Mouse (Mus musculus) liver, embryonic 11.5 days (tissue): Measurements from ENCODE around the gene Phyhipl. TPM values are rescaled to one million over a fixed set of nuclear protein-coding genes. Genes with fewer than 3 reads are reported as not detected.

Source experiments
- ATAC-seq: fragments of 200-750 bp; cut with Nextera tagmentation; replicated peaks from 2 replicates; pipeline ENCODE4 v1.8.0; 2017; ENCODE audit warnings: moderate number of reproducible peaks, mild to moderate bottlenecking, moderate TSS enrichment, moderate library complexity; ENCODE audit not compliant: low FRiP score
- DNase-seq: peaks from one replicate; pipeline ENCODE4 v3.0.0-alpha.2; 2017; ENCODE audit warnings: low spot score
- H3K27ac ChIP-seq: fragments of 300-500 bp; sonication (generic); 2 replicates; pipeline ENCODE4 v1.5.1; 2014; ENCODE audit warnings: mild to moderate bottlenecking, low read depth, low read length, control low read depth
- H3K27me3 ChIP-seq: fragments of 300-500 bp; sonication (generic); replicated peaks from 2 replicates; pipeline ENCODE4 v1.6.1; 2014; ENCODE audit warnings: low read length, mixed read lengths; ENCODE audit not compliant: control insufficient read depth, insufficient read depth
- H3K36me3 ChIP-seq: fragments of 300-500 bp; sonication (generic); 2 replicates; pipeline ENCODE4 v1.6.1; 2014; ENCODE audit warnings: mild to moderate bottlenecking, low read length, moderate library complexity, mixed read lengths; ENCODE audit not compliant: control insufficient read depth, insufficient read depth
- H3K4me1 ChIP-seq: fragments of 300-500 bp; sonication (generic); replicated peaks from 2 replicates; pipeline ENCODE4 v1.6.1; 2014; ENCODE audit warnings: low read length, mixed read lengths; ENCODE audit not compliant: control insufficient read depth, insufficient read depth
- H3K4me2 ChIP-seq: fragments of 300-500 bp; sonication (generic); 2 replicates; pipeline ENCODE4 v1.6.1; 2014; ENCODE audit warnings: mild to moderate bottlenecking, control low read depth, moderate library complexity
- H3K4me3 ChIP-seq: fragments of 300-500 bp; sonication (generic); 2 replicates; pipeline ENCODE4 v1.5.1; 2014; ENCODE audit warnings: low read depth, low read length, control low read depth
- H3K9ac ChIP-seq: fragments of 300-500 bp; sonication (generic); 2 replicates; pipeline ENCODE4 v1.6.1; 2014; ENCODE audit warnings: low read depth, low read length, control low read depth
- H3K9me3 ChIP-seq: fragments of 300-500 bp; sonication (generic); 2 replicates; pipeline ENCODE4 v1.6.1; 2016; ENCODE audit warnings: low read length, inconsistent platforms, mixed read lengths; ENCODE audit not compliant: control insufficient read depth
- WGBS: fragments of 180-500 bp; shearing (Covaris S2); extraction: QIAGEN DNeasy Blood & Tissue Kit; methylation state at CpG from one replicate; pipeline ENCODE4 v1.1.7; 2014; 5-methylcytosine and 5-hydroxymethylcytosine counted together
- polyA plus RNA-seq: library from polyadenylated mRNA; unstranded; fragments of >200 nt; fragmentation: Nextera tagmentation; extraction: Ambion mirVana; gene quantifications from 2 replicates; pipeline ENCODE4 v1.2.1, GENCODE M21; 2014

The Phyhipl gene
- polyA plus RNA-seq, 1 experiment from 2014 or later = 1.3 TPM

DNA sequence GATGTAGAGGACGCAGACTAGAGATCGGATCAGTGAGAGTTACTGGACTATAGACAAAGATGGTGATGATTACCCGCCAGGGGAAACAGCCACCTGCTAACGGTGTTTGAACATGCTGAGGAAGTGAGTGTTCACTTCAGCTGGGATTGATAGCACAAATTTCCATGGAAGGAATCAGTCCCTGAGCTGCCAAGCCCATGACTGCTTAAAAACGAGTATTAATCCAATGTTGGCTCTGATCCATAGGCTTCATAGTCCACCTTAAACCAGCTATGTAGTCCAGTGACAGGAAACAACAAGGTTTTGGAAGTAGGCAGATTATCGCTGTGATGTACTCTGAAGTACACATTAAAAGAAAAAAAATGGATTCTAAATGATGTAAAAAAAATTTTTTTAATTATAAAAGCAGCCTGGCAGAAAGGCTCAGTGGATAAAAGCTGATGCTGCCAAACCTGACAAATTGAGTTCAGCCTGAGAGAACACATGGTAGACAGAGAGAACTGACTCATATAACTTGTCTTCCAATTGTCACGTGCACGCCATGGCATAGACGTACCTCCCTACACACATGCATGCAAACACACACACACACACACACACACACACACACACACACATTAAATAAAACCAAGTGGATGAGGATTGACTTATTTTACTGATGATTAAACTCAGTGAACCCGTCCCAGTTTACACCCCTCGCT lies 14.7 kb downstream of the Phyhipl start:
- Histone ChIP-seq H3K4me3 (no peak overlapping the region), H3K36me3 (no peaks in the 10 kb centered on the region), H3K4me2 (no peak overlapping the region), H3K4me1 (no peaks in the 10 kb centered on the region), H3K9me3 (no peaks in the 10 kb centered on the region), H3K27me3 (no peaks in the 10 kb centered on the region), H3K27ac (no peak overlapping the region), H3K9ac (no peak overlapping the region)
- ATAC-seq (no peak), DNase-seq (no peak)
- WGBS = 85% methylated on average over 11 of the region's 11 CpGs

DNA sequence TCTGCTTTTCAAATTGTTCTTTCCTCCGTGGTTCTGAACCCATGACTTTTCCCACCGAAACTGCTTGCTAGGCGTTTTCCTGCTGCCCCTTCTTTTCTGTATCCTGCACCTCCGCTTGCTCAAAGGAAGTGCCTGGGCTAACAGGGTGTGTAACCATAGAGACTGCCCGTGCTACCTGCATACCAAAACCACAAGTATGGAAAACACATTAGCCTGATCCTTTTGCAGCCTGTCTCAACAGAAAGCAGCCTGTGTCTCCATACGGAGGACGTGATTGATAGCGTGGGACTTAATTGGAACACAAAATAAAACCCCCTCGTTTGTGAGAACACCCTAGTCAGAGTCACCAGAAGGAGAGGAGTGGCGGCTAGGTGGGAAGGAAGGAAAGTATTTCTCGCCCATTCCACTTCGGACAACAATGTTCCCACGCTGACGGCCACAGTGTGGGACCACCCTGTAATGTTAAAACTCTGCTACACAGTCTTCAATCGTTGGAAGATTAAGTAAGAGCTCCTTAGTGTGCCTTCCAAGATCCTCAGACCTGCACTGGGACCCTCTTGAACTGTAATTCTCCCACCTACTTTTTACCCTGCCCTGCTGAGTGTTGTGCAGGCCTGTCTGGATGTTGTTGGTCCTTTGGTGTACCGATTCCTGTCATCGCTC lies 15.6 kb downstream of the Phyhipl start:
- H3K4me3 ChIP-seq = no peak overlapping the region
- no peak for DNase-seq
- H3K4me1 ChIP-seq = no peaks in the 10 kb centered on the region
- 75% methylated on average over 17 of the region's 17 CpGs for WGBS
- no peak overlapping the region for H3K27ac ChIP-seq
- H3K27me3 ChIP-seq = no peaks in the 10 kb centered on the region
- H3K36me3 ChIP-seq = no peaks in the 10 kb centered on the region
- H3K4me2 ChIP-seq = no peak overlapping the region
- no peaks in the 10 kb centered on the region for H3K9me3 ChIP-seq
- no peak overlapping the region for H3K9ac ChIP-seq
- ATAC-seq = no peak

DNA sequence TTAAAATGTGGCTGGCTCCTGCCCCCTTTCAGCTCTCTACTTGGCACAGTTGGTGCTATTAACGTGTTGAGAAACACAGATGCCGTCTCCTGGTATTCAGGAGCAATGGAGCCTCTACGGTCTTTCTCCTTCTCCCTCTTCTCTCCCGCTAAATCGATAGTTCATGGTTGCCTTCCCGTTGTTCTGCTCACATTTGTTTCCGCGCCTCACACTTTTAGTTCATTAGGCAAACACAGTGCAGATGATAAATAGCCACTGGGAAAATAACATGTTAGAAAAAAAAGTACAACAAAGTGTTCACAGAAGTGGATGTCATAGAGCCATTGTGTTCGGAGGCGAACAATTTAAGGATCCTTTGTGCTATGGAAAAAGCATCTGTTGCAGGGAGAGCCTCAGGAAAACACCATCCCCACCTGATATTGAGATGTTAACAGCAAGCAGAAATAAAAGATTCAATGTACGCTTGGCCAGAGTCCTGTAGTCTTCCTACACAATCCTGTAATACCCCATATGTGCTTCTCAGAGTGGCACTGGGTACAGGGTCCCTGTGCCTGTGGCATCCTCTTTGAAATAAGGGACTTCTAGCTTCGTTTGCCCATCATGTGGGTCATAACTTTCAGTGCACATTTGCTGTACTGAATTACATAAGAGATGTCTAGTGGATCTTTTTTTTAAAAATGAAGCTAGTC lies 18.0 kb downstream of the Phyhipl start:
- Histone ChIP-seq H3K9ac (no peak overlapping the region), H3K36me3 (no peaks in the 10 kb centered on the region), H3K27me3 (no peaks in the 10 kb centered on the region), H3K4me3 (no peak overlapping the region), H3K4me2 (no peak overlapping the region), H3K4me1 (no peaks in the 10 kb centered on the region), H3K27ac (no peak overlapping the region), H3K9me3 (no peaks in the 10 kb centered on the region)
- no peak for ATAC-seq
- no peak for DNase-seq
- 79% methylated on average over 12 of the region's 12 CpGs for WGBS

DNA sequence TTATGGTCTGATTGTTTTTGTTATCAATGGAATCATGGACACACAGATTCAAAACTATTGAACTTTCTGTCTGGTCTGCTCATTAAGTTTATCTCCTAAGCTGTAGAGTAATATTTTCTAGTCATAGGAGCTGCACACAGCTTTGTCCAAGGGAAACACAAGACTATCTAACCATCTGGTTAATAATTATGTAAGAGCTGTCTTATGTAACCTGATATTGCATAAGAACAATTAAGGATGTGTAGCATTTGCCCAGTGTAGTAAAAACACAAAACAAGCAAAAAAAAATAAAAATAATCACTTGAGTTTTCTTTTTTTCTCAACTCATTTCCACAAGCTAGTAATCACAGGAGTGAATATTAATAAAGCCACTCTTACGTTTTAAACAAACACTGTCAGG lies 20.5 kb downstream of the Phyhipl start:
- no peak for ATAC-seq
- Histone ChIP-seq H3K4me1 (no peaks in the 10 kb centered on the region), H3K27me3 (no peaks in the 10 kb centered on the region), H3K36me3 (no peaks in the 10 kb centered on the region), H3K27ac (no peak overlapping the region), H3K9me3 (no peaks in the 10 kb centered on the region), H3K9ac (no peak overlapping the region), H3K4me2 (no peak overlapping the region), H3K4me3 (no peak overlapping the region)
- DNase-seq = no peak
- WGBS = 78% methylated on average over 1 of the region's 1 CpGs

DNA sequence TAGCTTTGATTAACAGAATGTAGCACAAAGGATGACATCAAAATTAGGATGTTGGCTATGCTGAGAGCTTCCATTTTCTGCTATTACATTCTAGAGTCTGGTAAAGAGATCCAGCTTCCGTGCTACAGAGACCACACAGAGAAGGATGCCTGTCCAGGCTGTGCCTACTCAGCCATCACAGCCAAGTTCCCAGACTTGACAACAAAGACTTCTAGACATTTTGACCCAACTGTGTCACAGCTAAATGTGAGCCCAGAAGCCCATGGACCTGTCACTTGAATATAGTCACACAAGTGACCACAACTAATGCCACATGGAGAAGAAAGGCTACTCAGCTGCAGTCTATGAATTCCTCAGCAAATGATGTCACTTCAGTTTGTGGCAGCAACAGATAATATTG lies 24.6 kb downstream of the Phyhipl start:
- no peak overlapping the region for H3K4me3 ChIP-seq
- 78% methylated on average over 1 of the region's 1 CpGs for WGBS
- DNase-seq (no peak), ATAC-seq (no peak)
- H3K4me2 ChIP-seq = no peak overlapping the region
- H3K27ac ChIP-seq = no peak overlapping the region
- H3K27me3 ChIP-seq = no peaks in the 10 kb centered on the region
- no peak overlapping the region for H3K9ac ChIP-seq
- no peaks in the 10 kb centered on the region for H3K4me1 ChIP-seq
- H3K36me3 ChIP-seq = no peaks in the 10 kb centered on the region
- H3K9me3 ChIP-seq = no peaks in the 10 kb centered on the region

DNA sequence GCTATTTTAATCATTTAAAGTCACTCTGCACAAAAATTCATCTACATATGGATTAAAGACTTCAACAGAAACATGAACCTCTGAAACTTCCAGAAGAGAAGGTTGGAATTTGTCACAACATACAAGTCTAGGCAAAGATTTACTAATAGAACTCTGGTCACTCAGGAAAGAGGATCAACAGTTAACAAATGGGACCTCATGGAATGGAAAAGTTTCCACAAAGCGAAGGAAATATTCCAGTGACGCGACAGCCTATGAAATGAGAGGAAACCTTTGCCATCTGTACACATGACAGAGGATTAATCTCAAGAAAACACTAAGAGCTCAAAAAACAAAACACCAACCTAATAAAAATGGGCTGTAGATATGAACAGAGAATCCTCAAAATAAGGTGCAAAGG lies 32.3 kb downstream of the Phyhipl start:
- ATAC-seq (no peak), DNase-seq (no peak)
- WGBS = 92% methylated on average over 3 of the region's 3 CpGs

DNA sequence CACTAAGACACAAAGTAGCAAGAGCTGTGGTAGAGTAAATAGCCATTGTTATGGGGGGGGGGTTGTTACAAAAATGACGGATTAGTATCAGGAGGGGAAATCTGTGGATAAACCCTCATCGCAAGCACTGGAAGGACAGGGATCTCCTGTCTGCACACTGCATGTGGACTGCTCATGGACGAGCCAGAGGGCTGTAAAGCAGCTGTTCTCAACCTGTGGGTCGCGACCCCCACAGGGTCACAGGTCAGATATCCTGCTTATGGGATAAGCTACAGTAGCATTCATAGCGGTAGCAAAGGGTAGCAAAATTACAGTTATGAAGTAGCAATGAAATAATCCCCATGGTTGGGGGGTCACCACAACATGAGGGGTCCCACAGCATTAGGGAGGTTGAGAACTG lies 39.4 kb downstream of the Phyhipl start:
- Histone ChIP-seq H3K27me3 (no peaks in the 10 kb centered on the region), H3K9ac (no peak overlapping the region), H3K9me3 (no peaks in the 10 kb centered on the region), H3K4me2 (no peak overlapping the region), H3K4me1 (no peaks in the 10 kb centered on the region), H3K4me3 (no peak overlapping the region), H3K27ac (no peak overlapping the region), H3K36me3 (no peaks in the 10 kb centered on the region)
- DNase-seq (no peak), ATAC-seq (no peak)
- WGBS = 81% methylated on average over 6 of the region's 6 CpGs

More for the DNA sequence above, 32.3 kb downstream of the Phyhipl start:
- Histone ChIP-seq H3K9me3 (no peaks in the 10 kb centered on the region), H3K27me3 (no peaks in the 10 kb centered on the region), H3K4me3 (no peak overlapping the region), H3K36me3 (no peaks in the 10 kb centered on the region), H3K4me2 (no peak overlapping the region), H3K27ac (no peak overlapping the region), H3K4me1 (no peaks in the 10 kb centered on the region), H3K9ac (no peak overlapping the region)

DNA sequence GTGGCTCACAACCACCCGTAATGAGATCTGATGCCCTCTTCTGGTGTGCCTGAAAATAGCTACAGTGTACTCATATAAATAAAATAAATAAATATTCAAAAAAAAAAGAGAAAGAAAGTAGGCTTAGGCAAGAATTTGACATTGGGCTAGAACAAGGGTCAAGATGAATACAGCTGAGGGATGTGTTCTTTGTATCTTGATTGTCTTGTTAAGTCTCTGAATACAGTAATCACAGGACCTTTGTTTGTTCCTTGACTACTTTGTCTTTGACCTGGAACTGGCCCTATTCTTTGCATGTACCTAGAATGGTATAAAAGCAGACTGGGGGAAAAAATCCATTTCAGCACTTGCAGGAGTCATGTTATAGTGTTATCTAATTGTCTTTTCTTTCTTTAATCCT lies 44.1 kb downstream of the Phyhipl start:
- no peak overlapping the region for H3K4me3 ChIP-seq
- WGBS = 89% methylated on average over 1 of the region's 1 CpGs
- H3K9ac ChIP-seq = no peak overlapping the region
- no peaks in the 10 kb centered on the region for H3K27me3 ChIP-seq
- no peaks in the 10 kb centered on the region for H3K9me3 ChIP-seq
- H3K4me1 ChIP-seq = no peaks in the 10 kb centered on the region
- DNase-seq (no peak), ATAC-seq (no peak)
- H3K36me3 ChIP-seq = no peaks in the 10 kb centered on the region
- no peak overlapping the region for H3K4me2 ChIP-seq
- no peak overlapping the region for H3K27ac ChIP-seq
